Mouse (Mus musculus) lung, postnatal 0 days (tissue): Measurements from ENCODE around the gene Brf1.

Experiments
- CTCF ChIP-seq: IDR thresholded peaks from 2 replicates; pipeline ENCODE4 v1.5.1; 2016; ENCODE audit warnings: antibody characterized with exemption, mild to moderate bottlenecking
- EP300 ChIP-seq: IDR thresholded peaks from 2 replicates; pipeline ENCODE4 v1.6.1; 2016; ENCODE audit warnings: antibody characterized with exemption, mild to moderate bottlenecking, control low read depth

GRCm38 (mm10) chr12:113017429-113017984 is 17.0 kb upstream of the Brf1 start:
- TF ChIP-seq CTCF, result no peak
- no peak for TF ChIP-seq EP300
